Mouse (Mus musculus): ENCODE measurements around the gene Pimreg. TPM values are rescaled to one million over a fixed set of nuclear protein-coding genes. Genes with fewer than 3 reads are reported as not detected.
A peak's percentile ranks its signal among the peaks of the same experiment; 100 is the strongest.

The Pimreg gene
- polyA plus RNA-seq, 1 experiment, result 156 TPM

DNA sequence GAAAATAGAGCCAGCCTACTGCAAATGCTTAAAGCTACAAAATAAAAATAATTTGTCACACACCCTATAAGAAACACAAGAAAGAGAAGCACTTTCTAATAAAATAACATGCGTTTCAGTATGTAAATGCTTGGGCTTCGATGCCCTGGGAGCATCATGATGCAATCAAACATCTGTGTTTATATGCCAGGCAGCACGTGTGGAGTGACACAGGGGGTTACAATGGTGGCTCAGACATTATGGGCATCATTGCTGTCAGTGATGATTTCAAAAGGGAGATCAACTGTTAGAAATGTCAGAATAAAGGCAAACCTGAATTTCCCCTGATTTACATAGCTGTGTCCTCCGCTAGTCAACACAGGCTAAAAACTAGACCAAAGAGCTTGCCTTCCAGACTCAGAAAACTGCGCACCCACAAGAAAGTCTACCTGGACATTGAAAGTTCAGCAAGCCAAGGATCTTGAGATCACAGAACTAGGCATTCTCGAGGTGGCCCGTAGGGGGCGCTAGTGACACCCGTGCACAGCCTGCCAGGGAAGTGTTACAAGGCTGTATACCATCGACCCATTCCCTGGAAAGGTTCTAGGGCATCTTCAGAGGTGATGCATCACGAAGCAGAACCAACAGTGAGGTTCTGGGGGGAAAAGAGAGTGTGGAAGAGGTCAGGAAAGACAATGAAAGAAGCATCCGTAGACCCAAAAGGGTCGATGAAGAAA lies 39.5 kb upstream of the Pimreg start:
- Histone ChIP-seq H3K79me3 (ENCODE audit: low read depth) (no peaks in the 10 kb centered on the region), H3K36me3 (ENCODE audit: control insufficient read depth, insufficient read depth) (no peaks in the 10 kb centered on the region)
- TF ChIP-seq CTCF (IDR thresholded peaks at IDR 0.05; ENCODE audit: control insufficient read depth, insufficient read depth, insufficient read length) (peak; percentile 52), MAX (IDR thresholded peaks at IDR 0.05) (no peak)

DNA sequence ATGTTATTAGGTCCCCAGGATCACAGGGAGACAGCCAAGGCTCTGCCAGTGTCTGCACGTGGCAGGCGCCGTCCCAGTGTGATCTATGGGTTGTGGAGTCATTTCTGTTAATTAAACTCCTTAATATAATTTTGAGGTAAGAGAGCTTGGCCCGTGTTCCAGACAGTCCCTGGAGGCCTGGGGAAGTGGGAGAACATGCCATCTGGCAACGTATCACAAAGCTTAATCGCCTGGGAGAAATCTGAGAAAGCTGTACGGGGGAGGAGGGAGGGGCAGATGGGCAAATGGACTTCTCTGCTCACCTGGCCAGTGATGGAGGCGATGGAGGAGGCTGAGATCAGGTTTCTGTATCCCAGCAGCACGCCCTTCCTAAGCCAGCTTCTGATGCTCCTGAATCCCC lies 38.7 kb upstream of the Pimreg start:
- Histone ChIP-seq H3ac (ENCODE audit: control insufficient read depth, insufficient read length, low read depth) (no peak overlapping the region), H3K27me3 (ENCODE audit: control insufficient read depth, insufficient read depth, insufficient read length) (peaks cover 3% of the 10 kb centered on the region), H3K79me2 (ENCODE audit: control insufficient read depth, insufficient read depth) (no peaks in the 10 kb centered on the region), H3K36me3 (ENCODE audit: control insufficient read depth, insufficient read depth) (no peaks in the 10 kb centered on the region), H3K79me3 (ENCODE audit: low read depth) (no peaks in the 10 kb centered on the region), H3K4me3 (ENCODE audit: insufficient read depth, poor library complexity, severe bottlenecking) (no peak overlapping the region)
- TF ChIP-seq MYOD1 (IDR thresholded peaks at IDR 0.05; ENCODE audit: control insufficient read depth, insufficient read length, low read depth) (no peak), MYOG (IDR thresholded peaks at IDR 0.05; ENCODE audit: control insufficient read depth, extremely low read depth, insufficient read length) (no peak), USF1 (IDR thresholded peaks at IDR 0.05; ENCODE audit: low read depth) (no peak), CTCF (IDR thresholded peaks at IDR 0.05; ENCODE audit: control insufficient read depth, insufficient read depth, insufficient read length) (no peak), FOSL1 (IDR thresholded peaks at IDR 0.05; ENCODE audit: insufficient read depth, low read length, poor library complexity, severe bottlenecking) (no peak), MAX (IDR thresholded peaks at IDR 0.05) (no peak), CEBPB (IDR thresholded peaks at IDR 0.05; ENCODE audit: low read depth) (no peak)

More for the DNA sequence above, 39.5 kb upstream of the Pimreg start:
- H3K79me2 ChIP-seq (ENCODE audit: control insufficient read depth, insufficient read depth), result no peaks in the 10 kb centered on the region
- H3K27me3 ChIP-seq (ENCODE audit: control insufficient read depth, insufficient read depth, insufficient read length), result no peaks in the 10 kb centered on the region
- no peak overlapping the region for H3K4me3 ChIP-seq (ENCODE audit: insufficient read depth, poor library complexity, severe bottlenecking)
- no peak overlapping the region for H3ac ChIP-seq (ENCODE audit: control insufficient read depth, insufficient read length, low read depth)

DNA sequence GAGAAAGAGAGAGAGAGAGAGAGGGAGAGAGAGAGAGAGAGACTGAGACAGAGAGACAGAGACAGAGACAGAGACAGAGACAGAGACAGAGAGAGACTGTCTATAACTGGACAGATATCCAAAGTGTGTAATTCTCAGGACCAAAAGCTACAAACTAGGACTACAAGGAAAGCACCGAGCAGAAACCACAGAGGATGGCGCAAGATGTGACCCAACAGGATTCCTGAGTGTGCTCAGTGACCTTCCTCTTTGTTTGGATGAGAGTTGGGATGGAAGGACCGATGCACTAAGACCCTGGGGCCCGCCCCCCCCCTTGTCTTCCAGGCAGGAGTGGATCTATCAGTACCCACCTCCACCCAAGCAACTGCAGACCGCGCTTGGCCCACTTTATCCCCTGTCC lies 36.3 kb upstream of the Pimreg start:
- peaks cover 8% of the 10 kb centered on the region for H3K27me3 ChIP-seq (ENCODE audit: control insufficient read depth, insufficient read depth, insufficient read length)
- H3K4me3 ChIP-seq (ENCODE audit: insufficient read depth, poor library complexity, severe bottlenecking), result no peak overlapping the region
- H3ac ChIP-seq (ENCODE audit: control insufficient read depth, insufficient read length, low read depth), result no peak overlapping the region
- H3K79me2 ChIP-seq (ENCODE audit: control insufficient read depth, insufficient read depth), result no peaks in the 10 kb centered on the region
- TF ChIP-seq CTCF (IDR thresholded peaks at IDR 0.05; ENCODE audit: control insufficient read depth, insufficient read depth, insufficient read length), result no peak
- no peak for TF ChIP-seq MAX (IDR thresholded peaks at IDR 0.05)
- no peak for TF ChIP-seq MYOG (IDR thresholded peaks at IDR 0.05; ENCODE audit: control insufficient read depth, extremely low read depth, insufficient read length)
- TF ChIP-seq FOSL1 (IDR thresholded peaks at IDR 0.05; ENCODE audit: insufficient read depth, low read length, poor library complexity, severe bottlenecking), result no peak
- no peak for TF ChIP-seq MYOD1 (IDR thresholded peaks at IDR 0.05; ENCODE audit: control insufficient read depth, insufficient read length, low read depth)
- no peak for TF ChIP-seq CEBPB (IDR thresholded peaks at IDR 0.05; ENCODE audit: low read depth)
- no peak for TF ChIP-seq USF1 (IDR thresholded peaks at IDR 0.05; ENCODE audit: low read depth)
- no peaks in the 10 kb centered on the region for H3K36me3 ChIP-seq (ENCODE audit: control insufficient read depth, insufficient read depth)
- no peaks in the 10 kb centered on the region for H3K79me3 ChIP-seq (ENCODE audit: low read depth)

DNA sequence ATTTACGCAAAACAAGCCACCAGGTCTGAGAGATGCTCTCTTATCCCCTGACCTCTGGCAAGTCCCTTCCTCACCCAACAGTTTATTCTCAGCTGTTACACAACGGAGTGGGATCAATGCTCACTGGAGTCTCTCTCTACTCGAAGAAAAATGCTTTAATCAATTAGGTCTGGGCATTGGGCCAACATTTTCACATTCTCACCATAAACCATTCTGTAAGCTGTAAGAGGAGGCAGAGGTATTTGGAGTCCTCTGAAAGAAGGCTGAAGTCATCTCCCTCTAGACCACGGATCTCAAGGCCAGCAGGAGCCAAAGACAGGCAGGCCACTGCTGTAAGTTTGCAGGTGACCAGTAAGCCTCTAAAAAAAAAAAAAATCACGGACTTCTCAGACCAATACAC lies 31.5 kb upstream of the Pimreg start:
- H3K79me3 ChIP-seq (ENCODE audit: low read depth), result no peaks in the 10 kb centered on the region
- H3K4me3 ChIP-seq (ENCODE audit: insufficient read depth, poor library complexity, severe bottlenecking), result no peak overlapping the region
- TF ChIP-seq FOSL1 (IDR thresholded peaks at IDR 0.05; ENCODE audit: insufficient read depth, low read length, poor library complexity, severe bottlenecking), result no peak
- no peak for TF ChIP-seq CEBPB (IDR thresholded peaks at IDR 0.05; ENCODE audit: low read depth)
- TF ChIP-seq USF1 (IDR thresholded peaks at IDR 0.05; ENCODE audit: low read depth), result no peak
- no peak for TF ChIP-seq MYOG (IDR thresholded peaks at IDR 0.05; ENCODE audit: control insufficient read depth, extremely low read depth, insufficient read length)
- TF ChIP-seq CTCF (IDR thresholded peaks at IDR 0.05; ENCODE audit: control insufficient read depth, insufficient read depth, insufficient read length), result no peak
- TF ChIP-seq MYOD1 (IDR thresholded peaks at IDR 0.05; ENCODE audit: control insufficient read depth, insufficient read length, low read depth), result no peak
- TF ChIP-seq MAX (IDR thresholded peaks at IDR 0.05), result no peak
- no peaks in the 10 kb centered on the region for H3K36me3 ChIP-seq (ENCODE audit: control insufficient read depth, insufficient read depth)
- no peaks in the 10 kb centered on the region for H3K79me2 ChIP-seq (ENCODE audit: control insufficient read depth, insufficient read depth)
- H3K27me3 ChIP-seq (ENCODE audit: control insufficient read depth, insufficient read depth, insufficient read length), result peaks cover 21% of the 10 kb centered on the region
- H3ac ChIP-seq (ENCODE audit: control insufficient read depth, insufficient read length, low read depth), result no peak overlapping the region

DNA sequence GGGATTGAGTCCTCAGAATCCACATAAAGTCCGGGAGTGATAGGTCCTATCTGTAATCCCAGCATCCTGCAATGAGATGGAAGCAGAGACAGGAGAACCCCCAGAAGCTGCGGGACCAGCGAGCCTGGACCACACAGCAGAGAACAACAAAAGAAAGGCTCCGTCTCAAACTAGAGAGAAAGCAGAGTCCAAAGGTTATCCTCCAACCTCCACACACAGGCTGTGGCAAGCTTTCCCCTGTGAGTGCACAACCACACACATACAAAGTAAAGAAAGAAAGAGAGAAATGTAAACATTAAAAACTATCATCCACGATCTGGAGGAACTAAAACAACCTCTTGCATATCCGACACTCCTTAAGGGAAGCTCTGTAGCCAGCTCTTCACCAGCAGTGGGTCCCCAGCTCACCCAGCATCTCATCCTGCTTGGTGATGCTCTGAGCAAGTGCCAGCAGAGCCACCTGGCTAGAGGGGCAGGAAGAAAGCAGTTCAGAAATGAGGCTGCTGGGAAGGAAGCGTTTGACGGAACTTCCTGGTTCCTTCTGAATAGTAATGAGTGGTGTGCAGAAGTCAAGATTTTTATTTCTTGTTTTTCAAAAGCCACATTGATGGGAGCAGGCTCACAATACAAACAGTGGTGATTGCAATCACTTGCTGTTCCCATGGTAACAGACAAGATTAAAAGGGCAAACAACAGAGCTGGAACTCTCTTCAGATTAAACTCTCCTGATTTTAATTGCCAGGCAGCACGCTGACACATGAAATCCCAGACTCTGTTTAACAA lies 30.7 kb upstream of the Pimreg start:
- Histone ChIP-seq H3K36me3 (ENCODE audit: control insufficient read depth, insufficient read depth) (no peaks in the 10 kb centered on the region), H3K27me3 (ENCODE audit: control insufficient read depth, insufficient read depth, insufficient read length) (peaks cover 21% of the 10 kb centered on the region), H3K79me2 (ENCODE audit: control insufficient read depth, insufficient read depth) (no peaks in the 10 kb centered on the region), H3ac (ENCODE audit: control insufficient read depth, insufficient read length, low read depth) (no peak overlapping the region), H3K79me3 (ENCODE audit: low read depth) (no peaks in the 10 kb centered on the region), H3K4me3 (ENCODE audit: insufficient read depth, poor library complexity, severe bottlenecking) (no peak overlapping the region)
- no peak for TF ChIP-seq MYOG (IDR thresholded peaks at IDR 0.05; ENCODE audit: control insufficient read depth, extremely low read depth, insufficient read length)
- no peak for TF ChIP-seq CTCF (IDR thresholded peaks at IDR 0.05; ENCODE audit: control insufficient read depth, insufficient read depth, insufficient read length)

DNA sequence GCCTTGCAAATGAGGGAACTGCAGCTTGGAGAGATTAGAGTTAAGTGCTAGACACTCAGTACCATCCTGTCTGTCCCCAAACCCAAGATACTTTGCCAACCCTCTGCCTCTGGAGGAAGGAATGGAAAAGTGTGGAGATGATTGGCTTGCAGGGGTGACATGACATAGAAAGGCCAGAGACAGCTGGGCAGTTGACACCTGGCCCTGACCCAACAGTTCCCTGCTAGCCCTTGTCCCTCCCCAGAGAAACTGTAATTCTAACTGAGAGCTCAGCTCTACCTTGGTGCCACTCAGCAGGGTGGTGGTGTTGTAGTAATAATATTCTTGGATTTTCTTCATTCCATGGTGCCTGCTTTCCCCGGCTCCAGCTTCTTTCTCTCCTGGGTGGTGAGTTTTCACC lies 29.9 kb upstream of the Pimreg start:
- TF ChIP-seq USF1 (IDR thresholded peaks at IDR 0.05; ENCODE audit: low read depth) (no peak), MYOD1 (IDR thresholded peaks at IDR 0.05; ENCODE audit: control insufficient read depth, insufficient read length, low read depth) (no peak), CTCF (IDR thresholded peaks at IDR 0.05; ENCODE audit: control insufficient read depth, insufficient read depth, insufficient read length) (no peak), CEBPB (IDR thresholded peaks at IDR 0.05; ENCODE audit: low read depth) (no peak), MYOG (IDR thresholded peaks at IDR 0.05; ENCODE audit: control insufficient read depth, extremely low read depth, insufficient read length) (no peak), FOSL1 (IDR thresholded peaks at IDR 0.05; ENCODE audit: insufficient read depth, low read length, poor library complexity, severe bottlenecking) (no peak), MAX (IDR thresholded peaks at IDR 0.05) (no peak)
- H3K79me2 ChIP-seq (ENCODE audit: control insufficient read depth, insufficient read depth), result no peaks in the 10 kb centered on the region
- H3K4me3 ChIP-seq (ENCODE audit: insufficient read depth, poor library complexity, severe bottlenecking), result no peak overlapping the region
- H3K36me3 ChIP-seq (ENCODE audit: control insufficient read depth, insufficient read depth), result no peaks in the 10 kb centered on the region
- no peaks in the 10 kb centered on the region for H3K79me3 ChIP-seq (ENCODE audit: low read depth)
- H3ac ChIP-seq (ENCODE audit: control insufficient read depth, insufficient read length, low read depth), result no peak overlapping the region
- H3K27me3 ChIP-seq (ENCODE audit: control insufficient read depth, insufficient read depth, insufficient read length), result peaks cover 21% of the 10 kb centered on the region
